Mouse (Mus musculus) T-helper 2 cell (primary cell): ENCODE results near the gene Zcrb1.

Experiments
- in situ Hi-C: fragments of 300-600 bp; cut with MboI, MseI; formaldehyde crosslinking; loops from one replicate; pipeline ENCODE4 v1.15.1; 2025; ENCODE audit warnings: high pct_unique_total_duplicates

Gene Zcrb1

DNA sequence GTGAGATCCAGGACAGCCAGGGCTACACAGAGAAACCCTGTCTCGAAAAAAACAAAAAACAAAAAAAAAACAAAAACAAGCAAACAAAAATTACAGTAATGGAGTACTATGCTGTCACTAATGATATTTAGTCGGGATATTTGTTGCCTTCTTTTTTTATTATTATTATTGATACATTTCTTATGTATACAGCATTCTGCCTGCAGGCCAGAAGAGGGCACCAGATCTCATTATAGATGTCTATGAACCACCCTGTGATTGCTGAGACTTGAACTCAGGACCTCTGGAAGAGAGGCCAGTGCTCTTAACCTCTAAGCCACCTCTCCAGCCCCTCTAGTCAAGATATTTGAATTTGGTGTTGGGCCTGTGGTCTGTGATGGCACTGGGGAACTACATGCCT is 26.3 kb downstream of the Zcrb1 start:
- in situ Hi-C loops: no loop called here

DNA sequence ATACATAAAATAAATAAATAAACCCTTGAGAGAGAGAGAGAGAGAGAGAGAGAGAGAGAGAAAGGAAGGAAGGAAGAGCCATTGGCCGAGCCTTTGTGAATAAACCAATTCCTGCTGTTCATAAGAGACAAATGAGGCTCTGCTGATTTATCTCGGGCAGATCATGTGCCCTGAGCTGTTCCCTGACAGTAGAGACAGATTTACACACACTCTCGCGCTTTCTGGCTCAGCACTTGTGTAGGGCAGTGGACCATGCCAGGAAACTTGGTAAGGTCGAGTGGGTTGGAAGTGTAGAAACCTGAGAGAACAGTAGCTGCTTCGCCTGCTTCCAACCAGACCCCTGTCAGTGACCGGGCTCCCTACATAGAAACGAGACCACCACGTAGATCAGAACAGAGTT is 29.6 kb downstream of the Zcrb1 start:
- in situ Hi-C loops: no loop called here

GRCm38 (mm10) chr15:93365561-93365960 is 32.6 kb downstream of the Zcrb1 start:
- in situ Hi-C loops: no loop called here

DNA sequence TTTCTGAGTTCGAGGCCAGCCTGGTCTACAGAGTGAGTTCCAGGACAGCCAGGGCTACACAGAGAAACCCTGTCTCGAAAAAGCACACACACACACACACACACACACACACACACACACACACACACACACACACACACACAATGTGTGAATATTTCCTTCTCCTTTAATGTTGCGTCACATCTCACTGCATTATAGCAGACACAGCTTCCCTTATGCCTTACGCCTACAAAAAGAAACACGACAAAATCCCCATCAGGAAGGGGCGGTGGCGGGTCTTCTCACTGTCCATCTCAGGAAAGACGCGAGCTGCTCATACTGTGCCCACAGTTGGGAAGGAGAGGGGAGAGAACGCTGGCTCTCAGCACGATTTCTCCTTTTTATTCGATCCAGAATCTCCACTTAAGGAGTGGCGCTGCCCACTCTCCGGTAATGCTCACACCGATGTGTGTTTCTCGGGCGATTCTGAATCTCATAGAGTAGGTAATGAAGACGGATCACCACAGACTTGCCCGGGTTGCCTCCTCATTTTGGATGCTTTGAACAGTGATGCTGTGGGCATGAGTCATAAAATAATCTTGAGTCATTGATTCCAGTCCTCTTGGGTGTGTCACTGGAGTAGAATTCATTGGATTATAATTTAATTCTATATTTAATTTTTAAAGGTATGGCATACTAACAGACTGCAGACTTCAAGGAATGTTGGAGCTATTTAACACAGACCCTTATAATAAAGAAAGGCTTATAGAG is 39.6 kb downstream of the Zcrb1 start:
- in situ Hi-C loops: no loop called here

GRCm38 (mm10) chr15:93340630-93341379 is 57.3 kb downstream of the Zcrb1 start:
- in situ Hi-C loops: no loop called here

DNA sequence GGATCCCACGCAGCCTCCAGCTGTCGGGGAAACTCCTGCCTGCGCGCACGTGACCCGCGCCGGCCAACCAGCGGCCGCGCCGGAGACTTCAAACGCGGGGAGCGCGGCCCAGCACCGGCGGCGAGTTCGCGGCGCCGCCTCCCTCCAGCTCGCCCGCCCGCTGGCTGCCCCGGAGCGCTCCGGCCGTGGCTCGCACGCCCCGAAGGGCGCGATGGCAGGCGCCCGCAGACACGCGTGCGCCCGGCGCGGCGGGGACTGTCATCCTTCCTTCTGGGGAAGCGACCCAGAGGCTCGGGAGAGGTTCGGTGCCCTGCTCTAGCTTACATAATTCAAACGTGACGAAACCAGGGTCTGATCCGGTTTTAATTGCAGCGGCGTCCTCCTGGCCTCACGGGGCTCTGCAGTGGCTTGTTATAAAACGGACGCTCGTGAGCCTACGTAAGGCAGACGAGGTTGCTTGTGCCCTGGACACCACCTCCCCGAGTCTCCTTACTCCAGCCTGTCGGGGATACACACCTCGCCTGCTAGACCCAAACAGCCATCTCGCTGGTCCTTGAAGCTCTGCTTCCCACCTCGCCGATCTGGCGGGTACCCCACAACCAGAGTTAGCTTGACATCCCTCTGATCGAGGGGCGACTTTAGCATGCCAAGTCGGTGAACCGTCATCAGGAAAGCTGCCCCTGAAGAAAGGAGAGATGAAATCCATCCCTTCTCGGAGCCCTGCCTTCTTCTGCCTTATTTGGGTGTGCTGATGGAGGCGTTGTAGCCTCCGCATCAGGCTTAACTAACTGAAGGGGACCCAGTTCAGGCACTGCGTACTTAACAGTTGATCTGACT is 61.0 kb downstream of the Zcrb1 start, which contains the start of gene Yaf2:
Gene Yaf2 (minus strand): TSS at position 11 of the 837 bp plus-strand sequence.
- in situ Hi-C loops: no loop called here

DNA sequence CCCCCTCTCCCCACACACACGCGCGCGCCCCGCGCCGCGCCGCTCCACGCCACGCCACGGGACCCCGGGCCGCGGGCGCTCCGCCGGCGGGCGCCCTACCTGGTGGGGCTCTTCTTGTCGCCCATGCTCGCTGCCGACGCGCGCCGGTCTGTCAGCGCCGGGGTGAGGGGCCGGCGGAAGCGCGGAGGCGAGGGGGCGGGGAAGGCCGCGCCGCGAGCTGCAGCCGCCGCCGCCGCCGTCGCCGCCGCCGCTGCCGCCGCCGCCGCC is 61.5 kb downstream of the Zcrb1 start:
- in situ Hi-C loops: no loop called here
